Mouse (Mus musculus): ENCODE data around the gene Slc22a21. TPM values are rescaled to one million over a fixed set of nuclear protein-coding genes. Genes with fewer than 3 reads are reported as not detected.
A peak's percentile ranks its signal among the peaks of the same experiment; 100 is the strongest.
"Not testable (repeated sequence)": the region's sequence is repeated elsewhere in the genome, so short reads cannot be mapped to it uniquely, and the experiment has no call there.

The Slc22a21 gene
- polyA plus RNA-seq, 1 experiment from 2014 or later = 2.5 TPM

DNA sequence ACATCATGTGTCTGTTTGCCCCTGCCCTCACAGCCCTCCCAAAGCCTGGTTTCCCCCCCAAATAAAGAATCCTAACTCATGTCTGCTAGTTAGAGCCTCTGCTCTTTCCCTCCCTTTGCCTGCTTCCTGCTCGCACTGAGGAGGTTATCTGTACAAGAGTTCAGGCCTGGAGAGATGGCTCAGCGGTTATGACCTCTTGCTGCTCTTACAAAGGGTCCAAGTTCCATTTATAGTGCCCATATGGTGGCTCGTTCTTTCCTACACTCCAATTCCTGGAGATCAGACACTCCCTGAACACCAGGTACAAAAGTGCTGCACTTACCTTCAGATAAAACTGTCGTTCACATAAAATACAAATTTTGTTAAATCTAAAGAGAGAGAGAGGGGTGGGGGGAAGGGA lies 7.9 kb upstream of the Slc22a21 start:
- Histone ChIP-seq H3K4me1 (no peaks in the 10 kb centered on the region), H3K4me2 (replicated peaks) (no peak overlapping the region)
- no peak for ATAC-seq (ENCODE audit: low FRiP score, low read depth)

DNA sequence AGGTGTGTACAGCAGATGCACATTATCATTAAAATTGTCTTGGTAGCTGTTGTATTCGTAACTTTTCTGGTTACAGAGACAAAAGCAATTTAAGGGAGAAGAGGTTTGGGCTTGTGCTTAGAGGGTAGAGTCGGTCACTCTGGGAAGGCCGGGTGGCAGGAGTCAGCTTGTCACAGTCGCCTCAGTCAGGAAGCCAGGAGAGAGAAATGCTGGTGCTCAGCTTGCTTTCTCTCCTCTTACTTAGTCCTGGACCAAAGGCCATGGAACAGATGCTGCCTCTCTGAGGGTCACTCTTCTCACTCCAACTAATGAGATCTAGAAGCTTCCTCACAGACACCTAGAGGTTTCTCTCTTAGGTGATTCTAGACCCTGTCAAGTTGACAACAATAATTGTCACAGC lies 1.3 kb upstream of the Slc22a21 start:
- H3K36me3 ChIP-seq = no peaks in the 10 kb centered on the region
- H3K4me1 ChIP-seq = 0 out of 2 replicates have a peak, but pooled peaks cover 6% of the 10 kb centered on the region
- no peaks in the 10 kb centered on the region for H3K9me3 ChIP-seq
- no peak for ATAC-seq (ENCODE audit: low FRiP score, low read depth)
- no peak overlapping the region for H3K4me2 ChIP-seq (replicated peaks)
- H3K27ac ChIP-seq (replicated peaks) = no peak overlapping the region
- 92% methylated on average over 4 of the region's 4 CpGs for WGBS
- H3K27me3 ChIP-seq = peaks cover 18% of the 10 kb centered on the region
- H3K9ac ChIP-seq (replicated peaks) = no peak overlapping the region
- H3K4me3 ChIP-seq = no peak overlapping the region

More for the DNA sequence above, 7.9 kb upstream of the Slc22a21 start:
- Histone ChIP-seq H3K27me3 (no peaks in the 10 kb centered on the region), H3K9me3 (no peaks in the 10 kb centered on the region), H3K27ac (replicated peaks) (no peak overlapping the region), H3K36me3 (no peaks in the 10 kb centered on the region), H3K9ac (replicated peaks) (no peak overlapping the region), H3K4me3 (no peak overlapping the region)
- 74% methylated on average over 4 of the region's 4 CpGs for WGBS

DNA sequence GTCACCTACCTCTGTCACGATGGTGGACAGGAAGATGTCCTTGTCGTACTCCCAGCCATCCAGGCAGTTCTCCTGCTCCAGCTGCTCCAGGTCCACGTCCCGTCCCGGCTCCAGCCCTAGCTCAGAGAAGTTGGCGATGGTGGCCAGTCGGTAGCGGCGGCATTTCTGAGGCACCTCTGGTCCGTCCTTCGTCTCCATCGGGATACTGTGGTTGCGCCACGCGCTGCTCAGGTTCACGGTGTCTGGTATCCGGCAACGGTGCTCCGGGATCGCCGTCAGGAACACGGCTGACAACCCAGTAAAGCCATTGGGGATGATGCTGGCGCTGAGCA lies 710 bp downstream of the Slc22a21 start:
- Histone ChIP-seq H3K4me2 (replicated peaks) (peak overlapping the region; percentile 93), H3K4me3 (peak overlapping the region; percentile 58), H3K9ac (replicated peaks) (peak overlapping the region; percentile 63), H3K27me3 (peaks cover 18% of the 10 kb centered on the region)
- not testable (repeated sequence) for H3K27ac ChIP-seq (replicated peaks); H3K36me3 ChIP-seq; H3K4me1 ChIP-seq; H3K9me3 ChIP-seq
- 0 out of 2 replicates have a peak, but pooled peaks have one; percentile 23 for ATAC-seq (ENCODE audit: low FRiP score, low read depth)
- WGBS = 1% methylated on average over 23 of the region's 23 CpGs

DNA sequence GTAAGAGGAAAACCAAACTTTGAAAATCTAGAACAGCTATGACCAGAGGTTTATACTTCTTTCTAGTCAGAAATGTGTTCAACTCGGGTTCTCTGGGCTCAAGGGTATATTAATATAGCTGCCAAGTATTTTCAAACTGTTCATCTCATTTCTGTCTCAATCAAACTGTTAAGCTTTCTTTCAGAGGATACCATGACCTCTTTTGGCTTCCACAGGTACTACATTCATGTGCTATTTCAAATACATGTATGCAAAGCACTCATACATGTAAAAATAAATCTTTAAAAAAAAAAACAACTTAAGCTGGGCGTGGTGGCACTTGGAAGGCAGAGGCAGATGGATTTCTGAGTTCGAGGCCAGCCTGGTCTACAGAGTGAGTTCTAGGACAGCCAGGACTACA lies 2.5 kb downstream of the Slc22a21 start:
- Histone ChIP-seq H3K9me3 (no peaks in the 10 kb centered on the region), H3K4me2 (replicated peaks) (no peak overlapping the region), H3K9ac (replicated peaks) (no peak overlapping the region), H3K36me3 (no peaks in the 10 kb centered on the region), H3K27ac (replicated peaks) (no peak overlapping the region), H3K4me3 (no peak overlapping the region), H3K4me1 (0 out of 2 replicates have a peak, but pooled peaks cover 6% of the 10 kb centered on the region), H3K27me3 (peaks cover 18% of the 10 kb centered on the region)
- ATAC-seq (ENCODE audit: low FRiP score, low read depth) = no peak
- 87% methylated on average over 3 of the region's 3 CpGs for WGBS

DNA sequence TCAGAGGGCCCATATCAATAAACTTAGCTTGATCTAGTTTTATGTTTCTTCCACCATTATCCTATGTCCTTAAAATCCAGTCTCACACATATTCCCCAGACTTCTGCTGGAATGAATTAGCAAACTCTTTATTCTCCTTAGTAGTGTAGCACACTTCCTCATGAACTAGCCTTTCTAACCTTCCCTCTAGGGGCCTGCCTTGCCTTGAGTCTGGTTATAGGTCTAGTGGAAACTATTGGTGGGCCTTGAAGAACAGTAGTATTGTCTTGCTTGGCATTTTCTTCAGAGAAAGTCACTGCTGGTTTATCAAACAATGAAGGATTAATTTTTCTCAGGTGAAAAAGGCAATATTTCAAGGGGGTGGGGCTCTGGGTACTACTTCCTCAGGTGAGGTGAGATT lies 4.6 kb downstream of the Slc22a21 start:
- no peak overlapping the region for H3K9ac ChIP-seq (replicated peaks)
- H3K9me3 ChIP-seq = no peaks in the 10 kb centered on the region
- H3K36me3 ChIP-seq = no peaks in the 10 kb centered on the region
- no peak for ATAC-seq (ENCODE audit: low FRiP score, low read depth)
- H3K27me3 ChIP-seq = peaks cover 17% of the 10 kb centered on the region
- no peak overlapping the region for H3K4me2 ChIP-seq (replicated peaks)
- no peak overlapping the region for H3K27ac ChIP-seq (replicated peaks)
- 0 out of 2 replicates have a peak, but pooled peaks cover 6% of the 10 kb centered on the region for H3K4me1 ChIP-seq
- H3K4me3 ChIP-seq = no peak overlapping the region

DNA sequence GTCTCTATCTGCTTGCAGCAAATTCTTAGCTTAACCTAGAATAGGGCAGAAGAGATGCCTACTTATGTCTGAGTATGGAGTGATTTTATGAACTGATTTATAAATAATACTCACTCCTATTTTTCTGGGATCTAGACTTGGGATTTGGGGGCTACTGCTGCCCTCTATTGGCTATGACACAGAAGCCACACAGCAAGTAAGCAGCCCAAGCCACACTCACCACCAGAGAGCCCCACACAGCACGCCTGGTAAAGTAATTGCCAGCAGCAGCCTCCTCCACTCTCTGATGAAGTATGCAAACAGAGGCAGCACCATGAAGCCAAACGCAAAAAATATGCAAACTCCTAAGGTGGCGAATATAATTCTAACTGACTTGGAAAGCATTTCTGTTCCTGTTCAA lies 21.1 kb downstream of the Slc22a21 start:
- Histone ChIP-seq H3K36me3 (no peaks in the 10 kb centered on the region), H3K27ac (replicated peaks) (no peak overlapping the region), H3K4me2 (replicated peaks) (no peak overlapping the region), H3K4me1 (no peaks in the 10 kb centered on the region), H3K4me3 (no peak overlapping the region), H3K9ac (replicated peaks) (no peak overlapping the region), H3K27me3 (no peaks in the 10 kb centered on the region), H3K9me3 (no peaks in the 10 kb centered on the region)
- ATAC-seq (ENCODE audit: low FRiP score, low read depth) = no peak
- WGBS = 43% methylated on average over 3 of the region's 3 CpGs

DNA sequence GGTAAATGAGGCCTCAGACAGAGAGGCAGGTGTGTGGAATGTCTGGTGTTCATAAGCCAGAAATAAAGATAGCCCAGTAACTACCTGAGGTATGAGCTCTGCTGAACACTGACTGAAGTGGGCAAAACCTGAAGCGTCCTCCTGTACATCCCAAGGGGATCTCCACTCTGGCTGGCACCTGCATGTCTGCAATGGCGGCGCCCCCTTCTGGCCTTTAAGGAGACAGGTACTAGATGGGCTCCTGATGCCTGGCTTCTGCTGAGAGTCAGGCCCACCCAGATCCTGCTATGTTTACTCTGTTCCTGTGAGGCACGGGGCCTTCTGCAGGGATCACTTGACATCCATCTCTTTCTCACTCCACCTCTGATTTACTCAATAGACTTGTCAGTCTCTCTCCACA lies 22.0 kb downstream of the Slc22a21 start:
- 48% methylated on average over 4 of the region's 4 CpGs for WGBS
- H3K27me3 ChIP-seq; H3K4me2 ChIP-seq (replicated peaks); ATAC-seq (ENCODE audit: low FRiP score, low read depth); H3K9me3 ChIP-seq; H3K4me3 ChIP-seq; H3K9ac ChIP-seq (replicated peaks); H3K36me3 ChIP-seq; H3K4me1 ChIP-seq; H3K27ac ChIP-seq (replicated peaks): not testable (repeated sequence)

DNA sequence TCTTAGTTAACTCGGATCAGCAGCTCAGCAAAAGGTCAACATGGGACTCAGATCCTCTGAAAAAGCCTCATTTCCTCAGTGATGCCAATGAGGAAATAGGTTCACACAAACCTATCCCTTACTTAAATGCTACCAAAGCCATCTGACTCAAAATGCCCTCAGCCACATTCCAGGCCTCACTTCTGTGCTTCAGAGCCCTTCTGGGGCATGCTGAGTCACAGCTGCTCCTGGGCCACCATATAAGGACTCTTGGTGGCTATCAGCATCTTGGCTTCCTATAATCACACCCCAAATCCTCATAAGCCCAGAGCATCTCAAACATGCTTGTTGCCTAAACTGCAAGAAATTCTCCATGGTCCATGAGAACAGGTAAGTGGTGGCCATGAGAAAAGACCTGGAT lies 23.5 kb downstream of the Slc22a21 start:
- H3K27ac ChIP-seq (replicated peaks) = no peak overlapping the region
- H3K9me3 ChIP-seq = no peaks in the 10 kb centered on the region
- H3K4me2 ChIP-seq (replicated peaks) = no peak overlapping the region
- no peaks in the 10 kb centered on the region for H3K36me3 ChIP-seq
- no peak overlapping the region for H3K4me3 ChIP-seq
- WGBS = 73% methylated on average over 1 of the region's 1 CpGs
- H3K4me1 ChIP-seq = no peaks in the 10 kb centered on the region
- H3K27me3 ChIP-seq = no peaks in the 10 kb centered on the region
- H3K9ac ChIP-seq (replicated peaks) = no peak overlapping the region
- ATAC-seq (ENCODE audit: low FRiP score, low read depth) = no peak

DNA sequence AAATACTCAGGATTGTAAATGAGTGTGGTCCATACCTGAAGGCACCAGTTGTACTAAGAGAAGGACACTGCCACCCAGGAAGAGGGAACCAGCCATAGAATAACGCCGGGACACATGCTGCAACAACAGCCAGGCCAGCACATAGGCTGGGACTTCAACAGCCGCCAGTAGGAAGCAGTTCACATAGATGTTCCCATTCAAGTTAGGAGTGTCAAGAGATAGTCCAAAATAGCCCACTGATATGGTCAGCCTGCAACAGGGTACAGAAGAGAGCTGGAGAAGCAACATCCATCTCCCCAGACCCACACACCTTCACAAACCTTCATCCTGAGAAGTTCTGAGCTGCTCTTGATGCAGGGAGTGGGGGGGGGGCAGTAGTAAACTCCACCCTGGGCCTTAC lies 25.5 kb downstream of the Slc22a21 start:
- Histone ChIP-seq H3K9me3 (no peaks in the 10 kb centered on the region), H3K4me1 (no peaks in the 10 kb centered on the region), H3K27me3 (no peaks in the 10 kb centered on the region), H3K4me3 (no peak overlapping the region), H3K9ac (replicated peaks) (no peak overlapping the region), H3K36me3 (no peaks in the 10 kb centered on the region), H3K27ac (replicated peaks) (no peak overlapping the region), H3K4me2 (replicated peaks) (no peak overlapping the region)
- no peak for ATAC-seq (ENCODE audit: low FRiP score, low read depth)
- WGBS = 94% methylated on average over 3 of the region's 3 CpGs

DNA sequence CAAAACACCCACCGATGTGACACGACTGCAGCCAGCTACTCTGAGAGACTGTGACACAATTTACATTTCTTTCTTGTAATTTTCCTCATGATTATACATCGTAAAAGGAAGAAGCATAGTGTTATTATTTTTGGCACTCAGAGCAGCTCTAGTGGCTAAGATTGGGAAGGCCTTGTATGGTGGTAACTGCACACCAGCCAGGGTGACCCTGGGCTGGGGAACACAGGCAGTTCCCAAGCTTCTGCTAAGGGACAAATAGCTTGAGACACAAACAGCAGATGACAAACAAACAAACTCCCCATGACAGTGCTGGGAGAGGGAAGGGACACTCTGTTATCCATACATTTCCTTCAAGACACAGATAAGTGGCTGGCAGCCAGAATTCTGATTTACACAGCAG lies 30.0 kb downstream of the Slc22a21 start:
- not testable (repeated sequence) for H3K9me3 ChIP-seq; H3K4me2 ChIP-seq (replicated peaks); H3K27me3 ChIP-seq; H3K4me1 ChIP-seq; H3K27ac ChIP-seq (replicated peaks); ATAC-seq (ENCODE audit: low FRiP score, low read depth); H3K36me3 ChIP-seq; H3K9ac ChIP-seq (replicated peaks); H3K4me3 ChIP-seq
- no CpG with 5 or more reads among the region's 3 CpGs for WGBS

DNA sequence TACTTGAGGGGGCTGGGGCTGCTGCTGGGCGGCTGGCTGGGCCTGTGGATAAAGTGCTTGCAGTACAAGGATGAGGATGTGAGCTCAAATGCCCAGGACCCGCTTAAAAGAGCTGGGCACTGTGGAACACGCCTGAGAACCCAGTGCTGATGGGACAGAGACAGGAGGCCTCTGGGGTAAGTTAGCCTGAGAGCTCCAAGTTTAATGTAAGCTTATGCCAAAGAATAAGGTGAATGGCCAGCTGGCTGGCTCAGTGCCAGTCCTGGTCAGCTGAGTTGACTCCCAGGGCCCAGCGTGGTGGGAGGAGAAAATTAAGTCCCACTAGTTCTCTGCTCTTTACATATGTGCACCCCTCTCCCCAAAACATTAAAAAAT lies 48.2 kb downstream of the Slc22a21 start:
- not testable (repeated sequence) for H3K27ac ChIP-seq (replicated peaks); ATAC-seq (ENCODE audit: low FRiP score, low read depth); H3K36me3 ChIP-seq; H3K4me3 ChIP-seq; H3K27me3 ChIP-seq; H3K4me1 ChIP-seq; H3K9ac ChIP-seq (replicated peaks); H3K4me2 ChIP-seq (replicated peaks); H3K9me3 ChIP-seq
- 78% methylated on average over 4 of the region's 4 CpGs for WGBS

DNA sequence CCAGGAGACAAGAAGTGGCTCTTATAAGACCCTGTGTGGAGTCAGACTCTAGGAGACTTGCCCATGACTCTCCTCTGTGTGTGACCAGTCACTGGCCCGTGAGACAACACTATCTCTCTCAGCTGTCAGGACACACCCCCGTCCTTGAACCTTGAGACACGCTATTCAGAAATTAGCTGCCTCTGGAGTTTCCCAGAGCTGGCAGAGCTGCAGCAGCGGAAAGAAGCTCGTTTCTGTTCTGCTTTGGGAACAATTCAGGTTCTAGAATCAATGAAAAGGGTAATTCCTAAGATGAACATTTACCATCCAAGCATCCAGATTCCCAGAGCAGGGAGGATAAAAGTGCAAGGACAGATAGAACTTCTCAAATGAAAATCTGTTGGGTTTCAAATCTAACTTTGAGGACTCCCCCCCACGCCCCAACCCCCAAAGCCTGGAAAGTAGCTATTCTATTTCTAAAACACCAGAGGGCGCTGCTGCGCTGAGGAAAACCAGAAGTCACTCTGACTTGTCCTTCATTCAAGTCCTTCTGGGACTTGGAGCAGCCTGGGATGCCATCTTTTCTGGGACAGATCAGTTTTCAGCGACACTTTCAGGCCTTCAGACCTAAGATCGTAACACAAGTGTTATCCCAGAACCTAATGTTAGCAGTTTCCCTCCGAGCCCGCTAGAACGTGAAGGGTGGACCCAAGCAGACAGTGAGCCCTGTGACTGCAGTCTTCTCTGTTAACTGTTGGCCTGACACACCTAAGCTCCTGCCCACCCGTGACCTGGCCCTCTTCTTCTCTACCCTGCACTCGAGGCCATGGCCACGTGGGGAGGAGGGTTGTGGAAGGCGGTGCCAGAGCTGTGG lies 48.8 kb downstream of the Slc22a21 start:
- WGBS = 37% methylated on average over 17 of the region's 17 CpGs
- no peak overlapping the region for H3K4me2 ChIP-seq (replicated peaks)
- no peak overlapping the region for H3K27ac ChIP-seq (replicated peaks)
- no peaks in the 10 kb centered on the region for H3K9me3 ChIP-seq
- no peaks in the 10 kb centered on the region for H3K36me3 ChIP-seq
- H3K27me3 ChIP-seq = no peaks in the 10 kb centered on the region
- no peak for ATAC-seq (ENCODE audit: low FRiP score, low read depth)
- H3K4me1 ChIP-seq = no peaks in the 10 kb centered on the region
- H3K9ac ChIP-seq (replicated peaks) = no peak overlapping the region
- no peak overlapping the region for H3K4me3 ChIP-seq

DNA sequence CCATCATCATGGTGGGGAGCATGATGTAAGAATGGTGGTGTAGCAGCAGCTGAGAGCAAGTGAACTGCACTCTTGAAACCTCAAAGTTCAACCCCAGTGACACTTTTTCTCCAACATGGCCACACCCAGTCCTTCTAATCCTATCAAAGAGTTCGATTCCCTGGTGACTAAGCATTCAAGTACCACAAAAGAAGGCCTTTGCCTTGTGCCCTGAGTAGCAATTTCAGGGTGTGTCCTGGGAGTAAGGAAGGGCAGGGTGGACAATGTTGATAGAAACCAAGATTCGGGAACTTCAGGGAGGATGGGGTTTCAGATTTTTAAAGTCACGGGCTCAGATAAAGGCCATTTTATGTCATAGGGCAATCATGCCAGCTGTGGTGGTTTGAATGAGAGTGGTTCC lies 50.4 kb downstream of the Slc22a21 start:
- no peak overlapping the region for H3K4me2 ChIP-seq (replicated peaks)
- H3K27me3 ChIP-seq = no peaks in the 10 kb centered on the region
- 79% methylated on average over 3 of the region's 3 CpGs for WGBS
- H3K9ac ChIP-seq (replicated peaks) = no peak overlapping the region
- H3K36me3 ChIP-seq = no peaks in the 10 kb centered on the region
- H3K4me3 ChIP-seq = no peak overlapping the region
- no peak for ATAC-seq (ENCODE audit: low FRiP score, low read depth)
- H3K4me1 ChIP-seq = no peaks in the 10 kb centered on the region
- no peaks in the 10 kb centered on the region for H3K9me3 ChIP-seq
- H3K27ac ChIP-seq (replicated peaks) = no peak overlapping the region

Measured in midbrain, embryonic 12.5 days (tissue).